Mouse (Mus musculus): Measurements from ENCODE around the gene Tsen2.

Gene Tsen2

DNA sequence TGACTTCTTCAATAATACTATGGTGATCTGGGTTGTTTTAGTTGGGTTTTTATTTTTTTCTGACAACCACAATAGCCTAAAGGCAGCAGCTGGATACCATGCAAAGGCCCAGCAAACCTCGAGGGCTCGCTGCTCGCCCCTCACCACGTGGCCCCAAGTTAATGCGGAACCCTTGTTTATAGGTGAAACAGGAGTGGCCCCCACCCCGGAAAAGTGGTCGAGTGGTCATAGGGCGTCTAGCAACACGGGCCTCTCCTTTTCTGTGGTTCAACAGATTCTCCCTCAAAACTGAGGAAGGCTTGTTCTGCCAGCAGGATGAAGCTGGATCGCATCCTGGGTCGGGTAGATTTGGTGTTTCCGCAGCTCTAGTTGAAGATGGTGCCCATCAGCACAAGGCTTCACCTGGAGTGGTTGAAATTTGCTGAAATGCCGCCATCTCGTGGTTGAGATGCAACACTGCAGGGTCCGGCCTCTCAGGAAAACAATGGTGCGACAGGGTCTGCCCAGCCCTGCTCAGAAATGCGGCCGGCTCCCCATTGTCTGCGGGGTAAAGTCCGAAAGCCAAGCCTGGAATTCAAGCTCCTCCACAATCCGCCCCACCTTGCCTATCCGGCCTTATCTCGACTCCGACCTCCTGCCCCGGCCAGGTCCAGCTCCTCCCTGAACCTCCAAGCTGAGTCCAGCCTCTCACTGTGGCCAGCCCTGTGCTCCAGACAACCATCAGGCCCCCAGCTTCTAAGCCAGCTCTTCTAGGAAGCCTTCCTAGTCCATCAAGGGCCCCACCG is 5.6 kb upstream of the Tsen2 start:
- peak; percentile 74 for DNase-seq (ENCODE audit: extremely low spot score, low read depth, low spot score)

DNA sequence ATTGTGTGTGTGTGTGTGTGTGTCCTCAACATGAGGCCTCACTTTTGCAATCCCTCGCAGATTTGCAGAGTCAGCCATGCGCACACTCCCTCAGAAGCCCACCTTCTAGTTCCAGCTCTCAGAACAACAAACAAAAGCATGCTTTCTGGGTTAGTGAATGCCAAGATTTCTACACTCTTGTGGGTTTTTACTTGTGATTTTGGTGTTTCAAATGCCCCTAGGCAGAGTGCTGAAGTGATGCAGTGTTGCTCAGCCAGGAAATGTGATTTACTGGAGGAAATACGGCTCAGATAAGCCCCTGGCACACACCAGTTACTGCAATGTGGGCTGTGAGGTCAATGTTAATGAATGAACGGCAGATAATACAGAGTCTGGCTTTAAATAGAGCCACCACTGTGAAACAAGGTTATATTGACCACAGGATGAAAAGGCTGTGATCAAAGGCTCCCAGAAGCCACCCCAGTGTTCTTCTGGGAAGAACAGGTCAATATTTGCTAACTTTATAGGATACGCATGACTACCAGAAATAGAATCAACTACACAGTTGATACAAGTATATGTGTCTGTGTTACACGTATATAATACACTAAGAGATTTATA is 2.7 kb upstream of the Tsen2 start:
- DNase-seq (ENCODE audit: extremely low spot score, low read depth, low spot score) = no peak

DNA sequence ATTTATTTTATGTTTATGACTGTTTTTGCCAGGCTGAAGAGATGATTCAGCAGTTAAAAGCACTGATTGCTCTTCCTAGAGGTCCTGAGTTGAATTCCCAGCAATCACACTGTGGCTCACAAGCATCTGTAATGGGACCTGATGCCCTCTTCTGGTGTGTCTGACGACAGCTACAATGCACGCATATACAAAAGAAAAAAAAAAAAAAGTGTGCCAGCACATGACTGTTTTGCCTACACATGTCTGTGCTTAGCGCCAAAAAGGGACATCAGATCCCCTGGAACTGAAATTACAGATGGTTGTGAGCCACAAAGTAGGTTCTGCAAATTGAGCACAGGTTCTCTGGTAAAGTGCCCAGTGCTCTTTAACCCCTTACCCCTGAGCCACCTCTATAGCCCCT is 2.1 kb upstream of the Tsen2 start:
- no peak for DNase-seq (ENCODE audit: extremely low spot score, low read depth, low spot score)

DNA sequence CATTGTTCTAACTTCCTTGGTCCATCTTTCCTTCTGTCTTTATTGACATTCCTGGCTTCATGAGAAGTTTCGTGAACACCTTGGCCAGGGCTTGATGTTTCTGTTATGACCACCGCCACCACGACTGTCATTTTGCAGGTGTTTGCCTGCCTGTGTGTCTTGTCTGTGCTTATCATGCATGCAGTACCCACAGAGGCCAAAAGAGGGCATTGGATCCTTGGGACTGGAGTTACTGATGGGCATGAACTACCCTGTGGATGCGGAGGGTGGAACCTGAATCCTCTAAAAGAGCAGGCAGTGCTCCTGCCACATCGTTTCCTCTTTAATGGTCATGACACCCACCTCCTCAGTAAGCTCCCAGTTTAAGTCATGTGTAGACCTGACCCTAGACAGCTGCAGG is 1.8 kb downstream of the Tsen2 start:
- DNase-seq (ENCODE audit: extremely low spot score, low read depth, low spot score) = no peak

DNA sequence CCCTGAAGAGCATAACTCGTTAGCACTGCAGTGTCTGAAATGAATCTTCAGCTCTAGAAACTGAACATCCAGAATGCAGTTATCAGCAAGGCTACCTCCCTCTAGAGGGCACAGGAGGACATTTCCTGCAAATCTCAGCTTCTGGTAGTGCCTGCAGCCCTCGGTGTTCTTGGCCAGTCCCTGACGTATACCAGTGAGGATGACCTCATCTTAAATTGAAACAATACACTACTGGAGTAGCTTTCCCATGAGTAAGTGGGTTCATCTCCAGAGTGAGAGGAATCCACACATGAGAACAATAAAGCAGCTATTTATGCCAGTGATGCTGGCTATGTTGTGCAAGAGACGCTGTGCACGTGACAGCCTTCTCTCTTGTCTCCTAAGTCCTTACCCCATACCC is 11.0 kb downstream of the Tsen2 start:
- no peak for DNase-seq (ENCODE audit: extremely low spot score, low read depth, low spot score)

DNA sequence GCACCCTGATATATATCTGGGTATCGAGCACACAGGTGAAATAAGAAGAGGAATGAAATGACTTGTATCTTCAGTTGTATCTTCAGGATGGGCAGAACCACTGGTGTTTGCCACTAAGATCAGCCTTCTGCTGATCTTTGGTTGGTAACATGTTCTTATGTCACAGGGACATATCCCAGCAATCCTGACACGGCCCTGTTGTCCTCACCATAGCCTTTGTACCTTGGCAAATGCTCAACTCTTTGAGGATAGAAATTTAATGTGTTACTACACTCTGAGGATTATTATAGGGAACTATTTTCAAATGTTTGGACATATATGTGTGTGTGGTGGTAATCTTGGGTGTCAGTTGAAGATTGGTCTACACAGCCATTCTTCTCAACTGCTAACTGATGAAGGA is 13.7 kb downstream of the Tsen2 start:
- DNase-seq (ENCODE audit: extremely low spot score, low read depth, low spot score) = no peak

DNA sequence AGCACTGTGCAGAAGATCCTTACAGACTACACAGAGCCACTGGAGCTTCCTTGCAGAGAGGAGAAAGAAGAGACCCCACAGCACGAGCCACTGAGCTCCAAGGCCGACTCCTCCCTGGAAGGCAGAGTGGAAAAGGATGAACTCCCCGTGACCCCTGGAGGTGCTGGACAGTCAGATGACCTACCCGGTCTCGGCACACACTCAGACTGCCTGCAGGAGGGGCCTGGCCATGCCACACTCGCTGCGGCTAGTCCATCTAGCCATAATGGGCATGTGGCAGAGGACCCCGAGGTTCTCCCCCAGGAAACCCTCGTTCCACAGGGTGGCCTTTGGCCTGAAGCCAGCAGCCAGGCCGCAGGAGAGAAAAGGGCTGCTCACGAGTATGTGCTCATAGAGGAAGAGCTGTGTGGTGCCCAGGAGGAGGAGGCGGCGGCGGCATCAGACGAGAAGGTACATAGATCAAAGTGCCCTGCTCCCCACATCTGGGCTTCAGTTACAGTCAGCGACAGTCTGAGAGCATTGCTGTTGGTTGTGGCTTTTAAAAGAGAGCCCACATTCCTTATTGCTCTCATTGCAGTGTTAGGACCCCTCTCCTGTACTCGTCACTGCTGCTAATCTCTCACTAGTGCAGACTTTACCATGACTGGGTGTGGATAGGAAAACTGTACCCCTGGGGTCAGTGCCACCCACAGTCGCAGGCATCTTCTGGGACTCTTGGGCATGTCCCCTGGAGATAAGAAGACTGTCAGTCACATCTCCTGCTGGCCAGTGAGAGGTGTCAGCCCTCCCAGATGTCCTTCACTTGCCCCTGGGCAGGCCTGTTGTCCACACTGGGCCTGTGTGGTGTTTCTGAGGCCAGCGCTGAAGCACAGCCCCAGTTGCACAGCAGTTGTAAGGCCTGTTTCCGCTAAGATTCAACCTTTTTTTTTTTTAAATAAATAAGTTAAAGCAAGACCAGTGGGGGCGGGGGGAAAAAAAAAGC is 15.5 kb downstream of the Tsen2 start:
- DNase-seq (ENCODE audit: extremely low spot score, low read depth, low spot score) = no peak

DNA sequence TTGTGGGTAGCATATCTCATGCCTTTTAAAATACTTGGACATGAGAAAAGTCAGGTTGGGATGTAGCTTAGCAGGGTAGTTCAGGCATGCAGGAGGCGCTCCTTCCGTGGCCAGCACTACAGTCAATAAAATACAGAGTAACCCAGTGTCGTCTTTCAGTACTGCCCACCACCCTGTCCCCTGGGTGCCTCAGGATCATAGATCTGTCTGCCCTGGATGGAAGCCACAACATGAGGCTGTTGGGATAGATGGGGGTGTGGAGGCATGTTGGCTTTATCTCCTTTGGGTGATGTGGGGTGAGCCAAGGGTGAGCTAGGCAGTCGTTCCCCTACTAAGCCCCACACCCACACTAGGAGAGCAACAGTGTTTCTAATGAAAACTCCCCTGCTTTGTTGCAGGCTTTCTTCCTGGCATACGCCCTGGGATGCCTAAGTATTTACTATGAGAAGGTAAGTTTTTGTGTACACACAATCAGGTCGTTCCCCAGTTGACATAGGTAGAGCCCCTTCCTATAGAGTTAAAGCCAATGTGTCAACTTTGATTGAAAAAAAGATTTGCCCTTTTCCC is 21.1 kb downstream of the Tsen2 start:
- DNase-seq (ENCODE audit: extremely low spot score, low read depth, low spot score) = no peak

DNA sequence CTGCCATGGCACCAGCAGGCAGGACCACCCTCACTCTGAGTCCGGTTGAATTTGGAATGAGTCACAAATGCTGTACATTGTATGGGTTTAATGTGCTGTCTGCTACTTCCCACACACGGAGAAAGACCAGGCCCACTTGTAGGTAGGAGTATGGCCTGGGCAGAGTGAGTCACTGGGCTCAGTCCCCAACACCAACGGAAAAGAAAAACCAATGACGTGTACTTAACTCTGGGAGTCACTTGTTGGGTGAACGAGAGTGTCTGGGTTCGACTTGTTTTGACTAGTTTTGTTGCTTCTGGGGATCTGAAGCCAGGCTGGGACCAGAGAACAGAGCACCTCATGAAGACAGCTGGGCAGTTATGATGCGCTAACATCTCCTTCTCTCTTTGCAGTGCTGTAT is 29.7 kb downstream of the Tsen2 start:
- DNase-seq (ENCODE audit: extremely low spot score, low read depth, low spot score) = no peak

DNA sequence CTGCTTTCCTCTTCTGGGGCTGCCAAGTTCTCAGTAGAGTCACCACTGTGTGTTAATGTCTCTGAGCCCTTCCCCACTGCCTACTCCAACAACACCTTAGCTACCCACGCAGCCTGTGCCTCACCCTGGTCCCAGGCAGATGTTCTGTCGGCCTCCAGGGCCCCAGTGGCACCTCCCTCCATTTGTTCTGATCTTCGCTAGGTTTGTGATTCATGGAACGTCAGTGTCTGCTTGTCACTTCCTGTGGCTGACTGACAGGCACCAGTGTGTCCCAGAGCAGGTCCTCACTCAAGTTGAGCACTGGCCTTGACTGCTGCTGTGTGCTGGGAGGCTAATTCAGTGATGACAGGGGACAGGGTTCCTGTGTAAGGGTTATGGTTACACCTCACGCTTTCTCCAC is 32.9 kb downstream of the Tsen2 start:
- no peak for DNase-seq (ENCODE audit: extremely low spot score, low read depth, low spot score)

DNA sequence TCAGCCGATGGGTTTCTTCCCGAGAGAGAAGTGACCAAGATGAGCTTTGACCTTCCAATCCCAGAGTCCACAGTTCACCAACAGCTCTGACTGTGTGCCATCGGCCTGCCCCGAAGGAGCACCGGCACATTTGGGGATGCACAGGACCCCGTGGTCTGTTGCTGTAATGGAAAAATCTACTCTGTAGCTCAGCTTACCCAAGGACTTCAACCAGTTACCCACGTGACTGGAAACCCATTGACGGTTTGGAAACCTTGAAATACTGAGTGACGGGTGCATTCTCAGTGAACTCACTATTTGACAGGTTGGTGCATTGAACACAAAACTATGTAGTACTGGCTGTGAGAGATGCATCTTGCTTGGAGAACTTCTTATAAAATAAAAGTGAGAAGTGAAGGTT is 33.5 kb downstream of the Tsen2 start:
- no peak for DNase-seq (ENCODE audit: extremely low spot score, low read depth, low spot score)

DNA sequence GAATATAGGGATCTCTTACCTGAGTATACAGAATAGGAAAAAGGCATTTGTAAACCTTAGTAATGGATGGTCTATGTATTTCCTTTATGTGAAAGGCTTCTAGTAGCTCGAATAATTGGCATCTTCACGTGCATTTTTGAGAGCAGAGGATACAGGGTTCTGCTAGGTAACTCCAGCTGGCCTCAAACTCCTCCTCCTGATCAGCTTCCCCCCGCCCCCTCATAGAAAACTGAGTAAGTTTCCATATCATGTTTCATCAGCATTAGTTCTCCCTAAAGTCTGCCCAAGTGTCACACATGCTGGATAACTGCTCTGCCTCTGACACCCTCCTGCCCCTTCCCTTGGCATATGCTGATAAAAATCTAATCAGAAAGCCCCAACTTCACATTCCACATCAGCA is 36.3 kb downstream of the Tsen2 start:
- no peak for DNase-seq (ENCODE audit: extremely low spot score, low read depth, low spot score)

DNA sequence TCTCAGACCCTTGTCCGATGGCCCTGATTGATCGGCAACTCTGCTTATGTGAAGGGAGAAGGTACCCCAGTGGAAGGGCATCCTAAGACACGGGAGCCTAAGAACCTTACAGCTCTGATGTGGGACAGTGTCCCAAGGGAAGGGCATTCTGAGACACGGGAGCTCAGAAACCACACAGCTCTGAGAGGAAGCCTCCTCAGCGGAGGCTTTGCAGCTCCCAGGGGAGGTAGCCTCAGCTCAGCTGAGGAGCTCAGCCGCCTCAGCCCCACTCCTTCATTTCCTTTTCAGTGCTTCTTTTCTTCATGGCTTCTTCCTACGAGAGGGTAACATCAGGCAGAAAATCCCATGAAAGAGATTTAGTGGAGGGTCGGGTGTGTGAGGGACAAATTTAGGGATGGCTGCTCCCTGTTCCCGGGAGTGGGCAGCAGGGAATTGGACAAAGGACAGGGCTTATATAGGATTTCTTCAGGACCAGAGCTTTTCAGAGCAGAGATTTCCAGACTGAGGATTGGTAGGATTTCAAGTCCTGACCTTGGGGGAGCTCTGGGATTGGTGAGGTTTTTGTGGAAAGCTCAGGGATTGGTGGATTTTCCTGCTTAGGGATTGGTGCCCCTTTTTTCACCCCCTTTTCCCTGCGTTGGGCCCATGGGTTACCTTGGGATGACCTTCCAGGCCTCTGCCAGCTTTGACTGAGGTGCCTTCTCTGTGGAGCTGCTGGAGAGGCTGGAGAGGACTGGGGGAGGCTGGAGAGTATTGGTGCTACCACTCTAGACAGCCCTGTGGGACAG is 38.1 kb downstream of the Tsen2 start:
- no peak for DNase-seq (ENCODE audit: extremely low spot score, low read depth, low spot score)

DNA sequence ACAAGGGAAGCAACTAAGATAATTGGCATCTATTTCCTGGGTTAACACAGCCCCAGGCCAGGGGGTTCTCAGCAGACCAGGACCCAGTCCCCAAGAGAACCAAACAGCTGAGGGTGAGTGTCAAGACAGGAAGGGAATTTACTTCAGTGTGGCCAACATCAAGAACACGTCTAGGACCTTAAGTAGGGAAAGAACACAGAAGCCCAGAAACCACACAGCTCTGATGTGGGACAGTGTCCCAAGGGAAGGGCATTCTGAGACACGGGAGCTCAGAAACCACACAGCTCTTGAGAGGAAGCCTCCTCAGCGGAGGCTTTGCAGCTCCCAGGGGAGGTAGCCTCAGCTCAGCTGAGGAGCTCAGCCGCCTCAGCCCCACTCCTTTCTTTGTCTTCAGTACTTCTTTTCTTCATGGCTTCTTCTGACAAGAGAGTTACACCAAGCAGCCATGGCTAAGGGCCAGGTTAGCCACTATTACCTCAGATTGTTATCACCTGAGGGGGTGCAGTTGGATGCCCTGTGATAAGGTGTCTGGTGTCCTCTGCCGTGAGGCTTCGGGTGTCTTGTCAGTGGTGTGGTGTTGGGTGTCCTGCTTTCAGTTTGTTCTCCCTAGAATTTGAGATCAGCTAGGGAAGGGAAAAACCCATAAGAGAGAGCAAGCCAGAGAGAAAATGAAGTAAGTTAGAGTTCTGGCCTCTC is 39.1 kb downstream of the Tsen2 start:
- no peak for DNase-seq (ENCODE audit: extremely low spot score, low read depth, low spot score)

DNA sequence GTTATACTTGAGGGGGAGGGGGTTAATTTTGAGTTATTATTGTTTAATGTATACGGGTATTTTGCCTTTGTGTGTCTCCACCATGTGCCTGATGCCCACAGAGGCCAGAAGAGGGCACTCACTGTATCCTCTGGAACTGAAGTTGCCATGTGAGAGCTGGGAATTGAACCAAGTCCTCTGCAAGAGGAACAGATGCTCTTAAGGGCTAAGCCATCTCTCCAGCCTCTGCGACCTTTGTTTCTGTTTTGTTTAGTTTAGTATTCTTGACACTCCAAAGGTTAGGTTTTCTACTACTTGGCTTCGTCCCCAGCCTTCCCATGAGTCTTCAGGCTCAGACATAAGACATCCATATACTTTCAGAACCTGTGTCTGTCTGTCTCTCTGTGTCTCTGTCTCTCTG is 39.7 kb downstream of the Tsen2 start:
- no peak for DNase-seq (ENCODE audit: extremely low spot score, low read depth, low spot score)

DNA sequence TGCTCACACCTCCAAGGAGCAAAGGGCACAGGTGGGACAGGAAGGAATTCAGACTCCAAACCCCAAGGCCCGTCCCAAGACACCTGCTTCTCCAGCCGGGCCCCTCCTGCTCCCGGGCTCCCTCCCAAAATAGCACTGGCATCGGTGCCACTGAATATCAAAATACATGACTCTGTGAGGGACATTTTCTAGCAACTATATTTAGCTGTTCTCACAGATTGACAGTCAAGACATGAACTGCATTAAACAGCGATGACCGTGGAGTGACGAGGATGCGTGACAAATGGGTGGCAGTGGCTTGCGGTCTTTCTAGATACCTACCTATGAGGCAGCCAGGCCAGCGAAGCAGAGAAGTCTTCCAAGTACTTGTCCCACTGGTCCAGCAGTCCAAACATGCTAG is 41.9 kb downstream of the Tsen2 start:
- no peak for DNase-seq (ENCODE audit: extremely low spot score, low read depth, low spot score)

DNA sequence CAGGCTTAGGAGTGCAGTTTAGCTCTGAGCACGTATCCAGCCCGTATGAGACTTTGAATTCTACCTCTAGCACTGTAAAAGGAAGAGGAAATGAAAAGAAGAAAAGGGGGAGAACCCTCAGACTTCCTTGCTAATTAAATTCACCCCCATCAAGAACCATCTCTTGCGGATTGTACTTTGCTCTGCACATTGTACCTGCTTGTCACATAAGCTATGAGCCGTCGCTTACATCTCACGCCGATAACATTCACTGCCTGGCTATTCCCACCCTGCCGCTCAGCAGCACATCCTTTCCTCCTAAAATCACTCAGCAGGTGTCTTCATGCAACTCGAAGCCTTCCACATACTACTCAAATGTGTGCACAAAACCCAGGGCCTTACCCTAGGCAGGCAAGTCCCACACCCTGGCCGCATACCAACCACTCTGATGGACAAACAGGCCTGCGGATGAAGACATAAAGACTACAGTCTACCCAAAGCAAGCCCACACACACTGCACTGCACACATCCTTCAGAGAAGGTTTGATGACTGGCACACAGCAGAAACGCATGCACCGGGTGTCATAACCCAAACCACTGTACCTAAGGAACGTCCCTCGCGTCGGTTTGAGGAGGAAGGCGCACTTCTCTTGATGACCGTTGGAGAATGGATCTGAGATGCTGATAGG is 47.4 kb downstream of the Tsen2 start:
- DNase-seq (ENCODE audit: extremely low spot score, low read depth, low spot score) = no peak

DNA sequence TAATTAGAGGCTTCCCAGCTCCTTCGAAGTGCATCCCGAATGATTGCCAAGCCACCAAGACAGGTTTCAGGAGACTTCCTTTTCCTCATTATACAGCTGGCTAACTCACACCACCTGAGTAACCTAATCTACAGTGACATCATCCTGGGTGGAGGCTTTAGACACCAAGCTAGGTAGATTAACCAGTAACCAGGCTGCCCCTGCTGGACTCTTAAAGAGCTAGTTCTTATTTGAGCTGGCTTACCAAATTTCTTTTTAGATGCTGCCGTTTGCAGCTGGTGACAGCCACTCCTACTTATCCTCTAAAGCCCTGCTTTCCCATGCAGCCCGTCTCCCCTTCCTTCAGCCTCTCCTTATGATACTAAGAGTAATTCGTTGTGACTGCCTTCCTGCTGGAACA is 48.0 kb downstream of the Tsen2 start, which contains the start of gene Mkrn2os:
TSS of gene Mkrn2os (minus strand) at position 119 of the 400 bp plus-strand sequence.
- DNase-seq (ENCODE audit: extremely low spot score, low read depth, low spot score) = no peak

DNA sequence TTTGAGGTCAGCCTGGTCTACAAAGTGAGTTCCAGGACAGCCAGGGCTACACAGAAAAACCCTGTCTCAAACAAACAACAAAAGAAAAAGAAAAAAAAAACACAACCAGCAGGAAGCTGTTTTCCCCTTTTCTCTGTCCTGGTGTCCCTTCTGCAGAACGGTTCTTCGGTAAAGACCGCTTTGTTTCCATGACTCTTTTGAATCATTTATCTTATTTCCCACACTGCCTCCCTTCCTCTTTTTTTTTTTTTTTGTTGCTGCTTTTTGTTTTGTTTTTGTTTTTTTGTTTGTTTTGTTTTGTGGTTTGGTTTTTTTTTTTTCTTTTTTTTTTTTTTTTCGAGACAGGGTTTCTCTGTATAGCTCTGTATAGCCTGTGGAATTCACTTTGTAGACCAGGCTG is 48.8 kb downstream of the Tsen2 start:
- no peak for DNase-seq (ENCODE audit: extremely low spot score, low read depth, low spot score)
